Mouse (Mus musculus) Muller cell, postnatal 12 days (primary cell): ENCODE results near the gene Nudt4.

Source experiments
- DNase-seq: peaks from one replicate; pipeline ENCODE4 v3.0.0-alpha.2; 2015; ENCODE audit errors: inconsistent ontology term

Gene Nudt4

GRCm38 (mm10) chr10:95501463-95502081 is 62.4 kb downstream of the Nudt4 start, which contains the start of gene Mrpl42:
Gene Mrpl42, minus strand, starts transcription at chr10:95501940.
- DNase-seq, result peak; percentile 83

DNA sequence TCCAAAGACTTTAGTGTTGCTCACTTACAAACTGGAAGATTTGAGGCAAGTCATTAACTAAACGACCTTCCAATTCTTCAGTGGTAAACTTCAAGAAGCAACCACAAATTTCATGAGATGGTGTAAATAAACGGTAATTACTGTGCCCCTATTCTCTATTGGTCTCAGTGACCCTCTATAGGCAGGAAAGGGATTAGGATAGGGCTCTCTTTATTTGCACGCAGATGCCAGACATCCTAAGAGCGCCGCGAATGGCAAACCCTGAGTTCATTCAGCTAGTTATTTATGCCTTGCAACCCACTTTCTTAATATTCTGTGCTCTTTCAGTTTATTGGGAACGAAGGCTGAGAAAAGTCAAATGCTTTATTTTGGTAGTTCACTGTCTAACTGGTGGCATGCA is 62.9 kb downstream of the Nudt4 start:
- no peak for DNase-seq
